Mouse (Mus musculus): ENCODE data around the gene Agtpbp1. TPM values are rescaled to one million over a fixed set of nuclear protein-coding genes. Genes with fewer than 3 reads are reported as not detected.

The Agtpbp1 gene
- total RNA-seq (2023): 10 to 100 TPM; 48.1 to 62.3 TPM

GRCm38 (mm10) chr13:59584947-59585647, at the start of gene Agtpbp1, which contains the start of gene Naa35:
Gene Agtpbp1, minus strand, starts transcription at chr13:59585227.
Gene Naa35, plus strand, starts transcription at chr13:59585259.

Other genes with a start within 250 kb of the Agtpbp1 start
- 10 to 100 TPM; 63.5 to 69.1 TPM for gene Naa35, start within 50 bp of the Agtpbp1 start, total RNA-seq (2023)
- 10 to 100 TPM; 24.0 to 28.6 TPM for gene Golm1, start 90.6 kb upstream of the Agtpbp1 start, total RNA-seq (2023)
- not detected for gene 4921517D22Rik, start 108.9 kb upstream of the Agtpbp1 start, total RNA-seq (2023)
- gene Spata31d1a, start 125.1 kb upstream of the Agtpbp1 start, total RNA-seq (2023): under 1 TPM; 0.37 to 0.47 TPM
- not detected for gene Spata31d1b, start 127.1 kb upstream of the Agtpbp1 start, total RNA-seq (2023)
- not detected for gene Spata31d1d, start 146.5 kb upstream of the Agtpbp1 start, total RNA-seq (2023)
- gene 1700014D04Rik, start 161.5 kb upstream of the Agtpbp1 start, total RNA-seq (2023): not detected
- 10 to 100 TPM; 52.4 to 60.2 TPM for gene Isca1, start 184.6 kb upstream of the Agtpbp1 start, total RNA-seq (2023)
- gene Gm49354, start 197.0 kb upstream of the Agtpbp1 start, total RNA-seq (2023): not detected
- gene Tut7, start 237.9 kb upstream of the Agtpbp1 start, total RNA-seq (2023): 100 to 1,000 TPM; 408 to 422 TPM

All from neutrophil, adult 59 days (primary cell).